Comparison of ENCODE assay signal across 8 mouse cellular contexts in genomic region chr13:106937138-106937472, GRCm38 (mm10). TPM values are rescaled to one million over a fixed set of nuclear protein-coding genes. Genes with fewer than 3 reads are reported as not detected.
DNase-seq lines count a peak whose midpoint lies in the region; ATAC-seq and TF ChIP-seq lines count a peak whose summit lies in the region.

No protein-coding gene starts in this region.

- H3K27me3 ChIP-seq in heart, embryonic 10.5 days (ENCODE audit: insufficient read depth, poor library complexity, severe bottlenecking) = no peaks in the 10 kb centered on the region
- H3K27me3 ChIP-seq in C2C12 (ENCODE audit: control insufficient read depth, insufficient read depth, insufficient read length) = no peaks in the 10 kb centered on the region
- no peaks in the 10 kb centered on the region for H3K27me3 ChIP-seq in forebrain, embryonic 14.5 days (replicated peaks; ENCODE audit: control insufficient read depth, insufficient read depth, low read length)
- no peaks in the 10 kb centered on the region for H3K27me3 ChIP-seq in liver, embryonic 15.5 days

- no peaks in the 10 kb centered on the region for H3K9me3 ChIP-seq in heart, embryonic 10.5 days
- no peaks in the 10 kb centered on the region for H3K9me3 ChIP-seq in forebrain, embryonic 14.5 days (replicated peaks; ENCODE audit: control insufficient read depth, low read length)
- H3K9me3 ChIP-seq in liver, embryonic 15.5 days (replicated peaks) = no peaks in the 10 kb centered on the region

- no peaks in the 10 kb centered on the region; the same call in 1 of the 2 replicates for H3K4me1 ChIP-seq in heart, embryonic 10.5 days
- peaks cover 5% of the 10 kb centered on the region for H3K4me1 ChIP-seq in forebrain, embryonic 14.5 days (ENCODE audit: control insufficient read depth, insufficient read depth, low read length)
- H3K4me1 ChIP-seq in liver, embryonic 15.5 days (replicated peaks) = peaks cover 28% of the 10 kb centered on the region

- peak overlapping the region; percentile 34 for H3ac ChIP-seq in C2C12 (ENCODE audit: control insufficient read depth, insufficient read length, low read depth)

- H3K79me2 ChIP-seq in C2C12 (ENCODE audit: control insufficient read depth, insufficient read depth) = peaks cover 46% of the 10 kb centered on the region

- peaks cover 44% of the 10 kb centered on the region for H3K79me3 ChIP-seq in C2C12 (ENCODE audit: low read depth)

- no peak overlapping the region for H3K9ac ChIP-seq in forebrain, embryonic 14.5 days (ENCODE audit: low read length)
- peak overlapping the region; percentile 95 for H3K9ac ChIP-seq in liver, embryonic 15.5 days

- no peak for TF ChIP-seq CTCF in C2C12 (IDR thresholded peaks at IDR 0.05; ENCODE audit: control insufficient read depth, insufficient read depth, insufficient read length)

- WGBS in heart, embryonic 10.5 days = 27% methylated on average over 7 of the region's 7 CpGs
- WGBS in forebrain, embryonic 14.5 days = 29% methylated on average over 7 of the region's 7 CpGs
- WGBS in liver, embryonic 15.5 days (ENCODE audit: insufficient replicate concordance) = 21% methylated on average over 7 of the region's 7 CpGs

- H3K4me2 ChIP-seq in forebrain, embryonic 14.5 days (ENCODE audit: low read length) = peak overlapping the region; percentile 74
- peak overlapping the region; percentile 90 for H3K4me2 ChIP-seq in liver, embryonic 15.5 days

- no peak for ATAC-seq in forebrain, embryonic 14.5 days
- ATAC-seq in liver, embryonic 15.5 days (ENCODE audit: insufficient read depth) = no peak

- DNase-seq in heart, embryonic 10.5 days (ENCODE audit: low spot score) = no peak
- no peak for DNase-seq in heart, adult 9 months (ENCODE audit: low spot score in 2 of 2)
- no peak for DNase-seq in forebrain, embryonic 14.5 days (ENCODE audit: low spot score)
- no peak for DNase-seq in embryo, embryonic 9.5 days (ENCODE audit: extremely low spot score)
- no peak for DNase-seq in urinary bladder, postnatal 14 days (ENCODE audit: low spot score)
- no peak for DNase-seq in right cerebral cortex, adult 18-20 months

- peak overlapping the region; percentile 99 for H3K27ac ChIP-seq in heart, embryonic 10.5 days
- no peak overlapping the region for H3K27ac ChIP-seq in forebrain, embryonic 14.5 days (ENCODE audit: low read depth, low read length)
- peak overlapping the region; percentile 82; the same call in 1 of the 2 replicates for H3K27ac ChIP-seq in liver, embryonic 15.5 days (replicated peaks)

- H3K4me3 ChIP-seq in heart, embryonic 10.5 days = peak overlapping the region; percentile 99
- H3K4me3 ChIP-seq in C2C12 (ENCODE audit: insufficient read depth, poor library complexity, severe bottlenecking) = peak overlapping the region; percentile 71
- H3K4me3 ChIP-seq in forebrain, embryonic 14.5 days (ENCODE audit: low read depth, low read length) = peak overlapping the region; percentile 96
- H3K4me3 ChIP-seq in liver, embryonic 15.5 days (replicated peaks) = peak overlapping the region; percentile 100

- H3K36me3 ChIP-seq in heart, embryonic 10.5 days = no peaks in the 10 kb centered on the region
- H3K36me3 ChIP-seq in C2C12 (ENCODE audit: control insufficient read depth, insufficient read depth) = no peaks in the 10 kb centered on the region
- no peaks in the 10 kb centered on the region for H3K36me3 ChIP-seq in forebrain, embryonic 14.5 days (ENCODE audit: control insufficient read depth, insufficient read depth, low read length)
- no peaks in the 10 kb centered on the region for H3K36me3 ChIP-seq in liver, embryonic 15.5 days (replicated peaks)

TF ChIP-seq in C2C12, 6 proteins besides CTCF, POLR2A, EP300 and RAD21:
- TF ChIP-seq USF1 (IDR thresholded peaks at IDR 0.05; ENCODE audit: low read depth) (no peak), MAX (IDR thresholded peaks at IDR 0.05) (no peak), FOSL1 (IDR thresholded peaks at IDR 0.05; ENCODE audit: insufficient read depth, low read length, poor library complexity, severe bottlenecking) (no peak)

RNA-seq across cellular contexts. Expression of gene Ipo11, which starts 0.3 kb away (rescaled TPM):
- polyA plus RNA-seq in heart, embryonic 10.5 days (2016; fragmentation: Nextera tagmentation; extraction: Ambion mirVana) = 88.0 and 96.0 TPM in 2 replicates
- 14.3 TPM for polyA plus RNA-seq in C2C12 (2012; fragmentation: generic; extraction: Trizol)
- polyA plus RNA-seq in forebrain, embryonic 14.5 days (2014; fragmentation: Nextera tagmentation; extraction: Ambion mirVana) = 46.8 and 50.6 TPM in 2 replicates
- 26.9 and 28.2 TPM in 2 replicates for polyA plus RNA-seq in liver, embryonic 15.5 days (2015; fragmentation: Nextera tagmentation; extraction: Ambion mirVana)

RNA-seq across cellular contexts. Expression of gene Dimt1, which starts 9.8 kb away (rescaled TPM):
- 38.3 and 47.6 TPM in 2 replicates for polyA plus RNA-seq in heart, embryonic 10.5 days (2016; fragmentation: Nextera tagmentation; extraction: Ambion mirVana)
- polyA plus RNA-seq in C2C12 (2012; fragmentation: generic; extraction: Trizol) = 15.8 TPM
- 47.6 and 52.2 TPM in 2 replicates for polyA plus RNA-seq in forebrain, embryonic 14.5 days (2014; fragmentation: Nextera tagmentation; extraction: Ambion mirVana)
- 13.7 and 14.4 TPM in 2 replicates for polyA plus RNA-seq in liver, embryonic 15.5 days (2015; fragmentation: Nextera tagmentation; extraction: Ambion mirVana)
